Mouse (Mus musculus) E14TG2a.4 (cell line): ENCODE results near the gene Fbxl17.

Experiments
- H3K27me3 ChIP-seq: 2 replicates; pipeline ENCODE4 v1.6.1; 2014; ENCODE audit warnings: low read length, control low read depth; ENCODE audit not compliant: insufficient read depth
- H3K36me3 ChIP-seq: 2 replicates; pipeline ENCODE4 v1.6.1; 2014; ENCODE audit warnings: low read length, control low read depth; ENCODE audit not compliant: insufficient read depth
- H3K4me1 ChIP-seq: replicated peaks from 2 replicates; pipeline ENCODE4 v1.6.1; 2014; ENCODE audit warnings: low read depth, low read length, control low read depth
- H3K4me3 ChIP-seq: replicated peaks from 2 replicates; pipeline ENCODE4 v1.5.1; 2014; ENCODE audit warnings: mild to moderate bottlenecking, low read length
- H3K9me3 ChIP-seq: 2 replicates; pipeline ENCODE4 v1.6.1; 2014; ENCODE audit warnings: low read length, control low read depth
- CTCF ChIP-seq: conservative IDR thresholded peaks from 2 replicates; pipeline ENCODE4 v1.5.1; 2014; ENCODE audit warnings: low read length
- NANOG ChIP-seq: IDR thresholded peaks from 2 replicates; pipeline ENCODE4 v1.6.1; 2014; ENCODE audit warnings: borderline replicate concordance, low read length, mixed read lengths
- POU5F1 ChIP-seq: IDR thresholded peaks from 2 replicates; pipeline ENCODE4 v1.6.1; 2014; ENCODE audit warnings: low read length, borderline replicate concordance

Fbxl17 gene

GRCm38 (mm10) chr17:63246144-63246619, 253.6 kb downstream of the Fbxl17 start:
- Histone ChIP-seq H3K27me3 (no peaks in the 10 kb centered on the region), H3K4me3 (no peak overlapping the region), H3K36me3 (0 out of 2 replicates have a peak, but pooled peaks cover 7% of the 10 kb centered on the region), H3K4me1 (no peaks in the 10 kb centered on the region), H3K9me3 (peaks cover 26% of the 10 kb centered on the region)
- TF ChIP-seq POU5F1 (no peak), NANOG (no peak), CTCF (no peak)

GRCm38 (mm10) chr17:63245472-63245871, 254.3 kb downstream of the Fbxl17 start:
- Histone ChIP-seq H3K4me1 (no peaks in the 10 kb centered on the region), H3K27me3 (no peaks in the 10 kb centered on the region), H3K9me3 (peaks cover 26% of the 10 kb centered on the region), H3K36me3 (0 out of 2 replicates have a peak, but pooled peaks cover 7% of the 10 kb centered on the region), H3K4me3 (no peak overlapping the region)
- TF ChIP-seq CTCF (no peak), POU5F1 (no peak), NANOG (no peak)

DNA sequence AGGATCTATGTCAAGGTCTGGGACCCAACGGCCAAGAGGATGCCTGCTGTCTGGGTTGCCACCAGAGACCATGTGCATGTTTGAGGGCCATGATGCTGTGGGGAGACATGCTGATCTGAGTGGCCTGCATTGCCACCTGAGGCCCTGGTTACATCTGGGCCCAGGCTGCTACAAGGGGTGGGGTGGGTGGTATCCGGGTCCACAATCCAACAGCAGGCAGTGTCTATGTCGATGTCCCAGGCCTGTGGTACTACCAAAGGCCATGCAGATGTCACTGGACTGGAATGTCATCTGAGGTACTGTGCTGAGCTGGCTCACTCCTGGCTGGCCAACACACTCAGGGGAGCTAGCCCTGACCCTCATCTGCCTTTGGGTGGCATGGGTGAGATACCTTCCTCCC, 257.1 kb downstream of the Fbxl17 start:
- no peaks in the 10 kb centered on the region for H3K4me1 ChIP-seq
- no peaks in the 10 kb centered on the region for H3K27me3 ChIP-seq
- H3K36me3 ChIP-seq: 0 out of 2 replicates have a peak, but pooled peaks cover 7% of the 10 kb centered on the region
- no peak overlapping the region for H3K4me3 ChIP-seq
- peaks cover 26% of the 10 kb centered on the region for H3K9me3 ChIP-seq
- TF ChIP-seq CTCF: no peak
- no peak for TF ChIP-seq POU5F1
- no peak for TF ChIP-seq NANOG

DNA sequence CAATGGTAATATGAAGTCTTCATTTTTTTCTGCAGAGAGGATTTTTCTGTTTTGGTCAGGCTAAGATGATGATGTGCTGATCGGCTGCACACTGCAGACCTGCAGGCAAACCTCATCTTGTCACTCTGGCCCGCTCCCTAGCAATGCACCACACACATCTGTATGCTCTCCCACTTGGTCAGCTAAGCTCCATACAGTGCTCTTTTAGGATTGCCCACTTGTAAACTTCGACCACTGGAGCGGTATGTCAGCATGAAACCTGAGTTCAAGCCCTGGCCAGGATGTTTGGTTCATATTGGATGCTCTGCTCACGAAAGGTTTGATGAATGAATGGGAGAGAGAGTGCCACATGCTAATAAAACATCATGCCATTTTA, 259.1 kb downstream of the Fbxl17 start:
- H3K4me3 ChIP-seq: no peak overlapping the region
- H3K9me3 ChIP-seq: peaks cover 9% of the 10 kb centered on the region
- 0 out of 2 replicates have a peak, but pooled peaks cover 3% of the 10 kb centered on the region for H3K36me3 ChIP-seq
- no peaks in the 10 kb centered on the region for H3K27me3 ChIP-seq
- TF ChIP-seq CTCF (no peak), NANOG (no peak), POU5F1 (no peak)
- H3K4me1 ChIP-seq: no peaks in the 10 kb centered on the region

DNA sequence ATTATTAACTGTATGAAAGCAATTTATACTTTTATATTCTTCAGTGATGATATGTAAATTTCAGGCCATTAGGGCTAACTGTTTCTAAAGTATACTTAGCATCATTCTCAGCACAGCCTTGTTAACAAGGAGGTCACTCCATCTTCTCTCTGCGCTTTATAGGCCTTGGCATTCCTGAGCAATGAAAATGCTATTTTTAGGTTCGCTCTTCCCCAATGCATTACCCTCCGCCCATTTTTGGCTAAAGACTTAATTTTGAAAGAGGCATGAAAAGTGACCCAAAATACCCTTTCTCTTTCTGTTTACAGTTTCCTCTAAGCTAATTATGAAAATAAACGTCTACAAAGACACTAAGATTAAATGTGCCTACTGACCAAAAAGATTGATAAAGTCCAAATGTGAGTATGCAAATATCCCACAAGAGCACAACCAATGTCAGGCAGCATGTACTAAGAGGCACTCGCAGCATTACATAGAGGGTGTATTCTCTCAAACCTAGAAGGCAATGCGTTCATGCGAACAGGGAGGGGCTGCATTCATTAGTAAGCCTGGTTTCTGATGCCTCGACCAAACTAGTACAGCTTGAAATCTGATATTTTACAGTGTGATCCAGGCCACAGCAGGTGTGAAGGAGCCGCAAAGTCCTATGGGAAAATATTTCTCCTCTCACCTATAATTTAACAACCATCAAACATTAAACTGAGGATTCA, 259.6 kb downstream of the Fbxl17 start:
- Histone ChIP-seq H3K27me3 (no peaks in the 10 kb centered on the region), H3K4me1 (no peaks in the 10 kb centered on the region), H3K4me3 (no peak overlapping the region), H3K9me3 (peaks cover 4% of the 10 kb centered on the region; the same call in 1 of the 2 replicates), H3K36me3 (no peaks in the 10 kb centered on the region)
- TF ChIP-seq CTCF: no peak
- TF ChIP-seq NANOG: no peak
- no peak for TF ChIP-seq POU5F1

GRCm38 (mm10) chr17:63236846-63237245, 263.0 kb downstream of the Fbxl17 start:
- TF ChIP-seq POU5F1 (no peak), NANOG (no peak), CTCF (no peak)
- H3K4me1 ChIP-seq: no peaks in the 10 kb centered on the region
- H3K27me3 ChIP-seq: no peaks in the 10 kb centered on the region
- H3K36me3 ChIP-seq: no peaks in the 10 kb centered on the region
- H3K4me3 ChIP-seq: no peak overlapping the region
- no peaks in the 10 kb centered on the region for H3K9me3 ChIP-seq

DNA sequence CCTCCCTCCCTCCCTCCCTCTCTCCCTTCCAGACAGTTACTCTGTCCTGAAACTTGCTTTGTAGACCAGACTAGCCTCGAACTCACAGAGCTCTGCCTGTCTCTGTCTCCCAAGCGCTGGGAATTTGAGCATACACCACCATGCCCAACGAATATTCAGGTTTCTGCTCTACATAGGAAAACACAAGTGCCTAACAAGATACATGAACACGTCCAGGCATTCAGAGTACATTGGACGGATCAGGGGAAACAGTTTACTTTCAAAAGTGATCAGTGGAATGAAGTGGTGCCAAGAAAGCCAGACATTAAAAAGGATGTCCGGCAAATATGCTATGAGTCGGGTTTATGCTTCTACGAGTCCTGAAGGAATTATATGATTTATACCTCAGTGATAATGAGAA, 263.6 kb downstream of the Fbxl17 start:
- Histone ChIP-seq H3K9me3 (no peaks in the 10 kb centered on the region), H3K36me3 (no peaks in the 10 kb centered on the region), H3K4me1 (no peaks in the 10 kb centered on the region), H3K4me3 (no peak overlapping the region), H3K27me3 (no peaks in the 10 kb centered on the region)
- TF ChIP-seq POU5F1 (no peak), CTCF (no peak), NANOG (no peak)

GRCm38 (mm10) chr17:63235821-63236220, 264.0 kb downstream of the Fbxl17 start:
- Histone ChIP-seq H3K27me3 (no peaks in the 10 kb centered on the region), H3K4me1 (no peaks in the 10 kb centered on the region), H3K36me3 (no peaks in the 10 kb centered on the region), H3K9me3 (no peaks in the 10 kb centered on the region), H3K4me3 (no peak overlapping the region)
- TF ChIP-seq NANOG: no peak
- TF ChIP-seq CTCF: no peak
- no peak for TF ChIP-seq POU5F1
